Mouse (Mus musculus) cerebral cortex, adult 2 months (tissue): Measurements from ENCODE around the gene Kazn.

Experiments used
- WGBS: fragments of 180-500 bp; shearing (Covaris S2); methylation state at CpG from one replicate; pipeline ENCODE4 v1.1.7; 2018; 5-methylcytosine and 5-hydroxymethylcytosine counted together

The Kazn gene

GRCm38 (mm10) chr4:142054580-142054979 lies 184.6 kb downstream of the Kazn start:
- WGBS, result 84% methylated on average over 11 of the region's 11 CpGs

- WGBS, result 75% methylated on average over 9 of the region's 9 CpGs
These were observed 185.3 kb downstream of the Kazn start for GRCm38 (mm10) chr4:142053661-142054448.

- 68% methylated on average over 4 of the region's 4 CpGs for WGBS
These were observed 185.9 kb downstream of the Kazn start for GRCm38 (mm10) chr4:142053261-142053660.

GRCm38 (mm10) chr4:142052391-142053132 lies 186.6 kb downstream of the Kazn start:
- 71% methylated on average over 22 of the region's 22 CpGs for WGBS
